In genomic region chr5:143980858-143981257, GRCm38 (mm10) we compare ENCODE assay signal across 9 mouse cellular contexts. TPM values are rescaled to one million over a fixed set of nuclear protein-coding genes. Genes with fewer than 3 reads are reported as not detected.
DNase-seq lines count a peak whose midpoint lies in the region; ATAC-seq and TF ChIP-seq lines count a peak whose summit lies in the region.
"Had no signal": no experiment of that assay in that cellular context is flagged by ENCODE, and none has a peak within 500 bp of the region (broad histone marks: within the 10 kb centered on the region; RNA-seq: fewer than 3 reads in every experiment).

No protein-coding gene starts in this region.

- H3K36me3 ChIP-seq in heart, postnatal 0 days (replicated peaks; ENCODE audit: control insufficient read depth, insufficient read depth, low read length) = peaks cover 19% of the 10 kb centered on the region
- H3K36me3 ChIP-seq in embryonic facial prominence, embryonic 12.5 days = peaks cover 18% of the 10 kb centered on the region
- peaks cover 4% of the 10 kb centered on the region; the same call in 1 of the 2 replicates for H3K36me3 ChIP-seq in midbrain, postnatal 0 days (ENCODE audit: insufficient read depth, low read length)

- no peak for TF ChIP-seq EP300 in heart, postnatal 0 days (IDR thresholded peaks at IDR 0.05; ENCODE audit: low read depth)

- no peaks in the 10 kb centered on the region for H3K27me3 ChIP-seq in heart, postnatal 0 days (ENCODE audit: control insufficient read depth, insufficient read depth, low read length)
- no peaks in the 10 kb centered on the region for H3K27me3 ChIP-seq in embryonic facial prominence, embryonic 12.5 days
- H3K27me3 ChIP-seq in midbrain, postnatal 0 days (ENCODE audit: insufficient read depth, low read length) = no peaks in the 10 kb centered on the region
- H3K27me3 ChIP-seq: liver, embryonic 15.5 days had no signal

- DNase-seq in heart, postnatal 0 days (ENCODE audit: low spot score) = no peak
- DNase-seq in heart, adult 11 months = no peak
- peak; percentile 17 to 38 for DNase-seq in kidney, adult 8-10 months
- DNase-seq in midbrain, postnatal 0 days (ENCODE audit: low spot score) = peak; percentile 7
- DNase-seq in layer of hippocampus, postnatal 14 days (ENCODE audit: low spot score in 2 of 2) = no peak
- no peak for DNase-seq in frontal cortex, postnatal 10 days (ENCODE audit: low spot score in 2 of 2)

- no peak overlapping the region for H3K4me3 ChIP-seq in heart, postnatal 0 days (ENCODE audit: low read depth, low read length)
- H3K4me3 ChIP-seq in embryonic facial prominence, embryonic 12.5 days = no peak overlapping the region
- H3K4me3 ChIP-seq in midbrain, postnatal 0 days (ENCODE audit: low read depth, low read length) = no peak overlapping the region
- H3K4me3 ChIP-seq: liver, embryonic 15.5 days had no signal

- no peak overlapping the region for H3K27ac ChIP-seq in heart, postnatal 0 days (ENCODE audit: low read depth)
- no peak overlapping the region; the same call in 1 of the 2 replicates for H3K27ac ChIP-seq in embryonic facial prominence, embryonic 12.5 days
- H3K27ac ChIP-seq in midbrain, postnatal 0 days (ENCODE audit: low read depth, low read length) = no peak overlapping the region
- H3K27ac ChIP-seq: liver, embryonic 15.5 days had no signal

- peak; percentile 41; the same call in 1 of the 2 replicates for ATAC-seq in heart, postnatal 0 days (ENCODE audit: insufficient read depth, low read depth)
- no peak for ATAC-seq in embryonic facial prominence, embryonic 12.5 days (ENCODE audit: insufficient number of reproducible peaks, insufficient read depth, low FRiP score, low TSS enrichment)
- ATAC-seq in midbrain, postnatal 0 days (ENCODE audit: low FRiP score) = no peak
- ATAC-seq in activated CD4-positive, CD25-positive, alpha-beta regulatory T cell, adult 4 months = no peak

- no peaks in the 10 kb centered on the region for H3K4me1 ChIP-seq in heart, postnatal 0 days (ENCODE audit: control insufficient read depth, insufficient read depth)
- no peaks in the 10 kb centered on the region; the same call in 1 of the 2 replicates for H3K4me1 ChIP-seq in embryonic facial prominence, embryonic 12.5 days
- no peaks in the 10 kb centered on the region for H3K4me1 ChIP-seq in midbrain, postnatal 0 days (ENCODE audit: insufficient read depth, low read length)

- no peak for TF ChIP-seq CTCF in heart, postnatal 0 days (IDR thresholded peaks at IDR 0.05; ENCODE audit: low read depth)
- TF ChIP-seq CTCF in midbrain, postnatal 0 days (IDR thresholded peaks at IDR 0.05) = no peak

- H3K9ac ChIP-seq in heart, postnatal 0 days (replicated peaks; ENCODE audit: low read depth, low read length) = no peak overlapping the region
- no peak overlapping the region for H3K9ac ChIP-seq in embryonic facial prominence, embryonic 12.5 days
- H3K9ac ChIP-seq in midbrain, postnatal 0 days (replicated peaks; ENCODE audit: low read length, poor library complexity, severe bottlenecking) = no peak overlapping the region
- H3K9ac ChIP-seq: liver, embryonic 15.5 days had no signal

- no peak overlapping the region for H3K4me2 ChIP-seq in heart, postnatal 0 days (ENCODE audit: low read depth, low read length)
- peak overlapping the region; percentile 15; the same call in 1 of the 2 replicates for H3K4me2 ChIP-seq in embryonic facial prominence, embryonic 12.5 days (replicated peaks)
- H3K4me2 ChIP-seq in midbrain, postnatal 0 days (ENCODE audit: low read depth, low read length, poor library complexity, severe bottlenecking) = no peak overlapping the region
- H3K4me2 ChIP-seq: liver, embryonic 15.5 days had no signal

- no peaks in the 10 kb centered on the region for H3K9me3 ChIP-seq in heart, postnatal 0 days (replicated peaks; ENCODE audit: control insufficient read depth, low read length)
- no peaks in the 10 kb centered on the region for H3K9me3 ChIP-seq in embryonic facial prominence, embryonic 12.5 days
- no peaks in the 10 kb centered on the region for H3K9me3 ChIP-seq in midbrain, postnatal 0 days (ENCODE audit: low read length)
- H3K9me3 ChIP-seq: liver, embryonic 15.5 days had no signal

- 33% methylated on average over 9 of the region's 9 CpGs for WGBS in heart, postnatal 0 days
- 27% methylated on average over 9 of the region's 9 CpGs for WGBS in embryonic facial prominence, embryonic 12.5 days
- WGBS in midbrain, postnatal 0 days = 22% methylated on average over 9 of the region's 9 CpGs

RNA-seq across cellular contexts. Expression of gene Ccz1, which starts 33.8 kb away (rescaled TPM):
- 33.7 and 34.0 TPM in 2 replicates for total RNA-seq in heart, postnatal 0 days (2014; rRNA removed; ENCODE audit: low replicate concordance)
- 43.3 and 44.2 TPM in 2 replicates for polyA plus RNA-seq in heart, postnatal 0 days (2015; fragmentation: Nextera tagmentation; extraction: Ambion mirVana)
- polyA plus RNA-seq in embryonic facial prominence, embryonic 12.5 days (2016; fragmentation: Nextera tagmentation; extraction: Ambion mirVana) = 95.2 and 96.2 TPM in 2 replicates
- 46.9 and 72.6 TPM in 2 replicates for total RNA-seq in midbrain, postnatal 0 days (2014; rRNA removed)
- polyA plus RNA-seq in midbrain, postnatal 0 days (2015; fragmentation: Nextera tagmentation; extraction: Ambion mirVana) = 69.3 and 70.3 TPM in 2 replicates
- total RNA-seq in layer of hippocampus, postnatal 14 days (2021) = 10 to 100 TPM; 41.2 to 44.7 TPM
- 10 to 100 TPM; 37.5 to 38.6 TPM for polyA plus RNA-seq in activated CD4-positive, CD25-positive, alpha-beta regulatory T cell, adult 4 months (2017; shearing (Covaris generic))

RNA-seq across cellular contexts. Expression of gene Ocm, which starts 45.6 kb away (rescaled TPM):
- not detected in 2 replicates for total RNA-seq in heart, postnatal 0 days (2014; rRNA removed; ENCODE audit: low replicate concordance)
- not detected in 2 replicates for polyA plus RNA-seq in heart, postnatal 0 days (2015; fragmentation: Nextera tagmentation; extraction: Ambion mirVana)
- polyA plus RNA-seq in embryonic facial prominence, embryonic 12.5 days (2016; fragmentation: Nextera tagmentation; extraction: Ambion mirVana) = not detected in 2 replicates
- not detected in 2 replicates for total RNA-seq in midbrain, postnatal 0 days (2014; rRNA removed)
- polyA plus RNA-seq in midbrain, postnatal 0 days (2015; fragmentation: Nextera tagmentation; extraction: Ambion mirVana) = 0.25 and 0.43 TPM in 2 replicates
- not detected for total RNA-seq in layer of hippocampus, postnatal 14 days (2021)
- not detected for polyA plus RNA-seq in activated CD4-positive, CD25-positive, alpha-beta regulatory T cell, adult 4 months (2017; shearing (Covaris generic))
- polyA plus RNA-seq: liver, embryonic 15.5 days had no signal

RNA-seq across cellular contexts. Expression of gene Rsph10b, which starts 48.0 kb away (rescaled TPM):
- 0.35 and 1.2 TPM in 2 replicates for total RNA-seq in heart, postnatal 0 days (2014; rRNA removed; ENCODE audit: low replicate concordance)
- 0.72 and 1.6 TPM in 2 replicates for polyA plus RNA-seq in heart, postnatal 0 days (2015; fragmentation: Nextera tagmentation; extraction: Ambion mirVana)
- 0.77 and 1.3 TPM in 2 replicates for polyA plus RNA-seq in embryonic facial prominence, embryonic 12.5 days (2016; fragmentation: Nextera tagmentation; extraction: Ambion mirVana)
- total RNA-seq in midbrain, postnatal 0 days (2014; rRNA removed) = 4.1 and 5.8 TPM in 2 replicates
- polyA plus RNA-seq in midbrain, postnatal 0 days (2015; fragmentation: Nextera tagmentation; extraction: Ambion mirVana) = 4.2 and 6.8 TPM in 2 replicates
- 1 to 10 TPM; 3.0 to 5.4 TPM for total RNA-seq in layer of hippocampus, postnatal 14 days (2021)
- not detected for polyA plus RNA-seq in activated CD4-positive, CD25-positive, alpha-beta regulatory T cell, adult 4 months (2017; shearing (Covaris generic))

RNA-seq across cellular contexts. Expression of gene Gm42421, which starts 52.9 kb away (rescaled TPM):
- total RNA-seq in heart, postnatal 0 days (2014; rRNA removed; ENCODE audit: low replicate concordance) = 5.8 TPM in 1 of 2 replicates, not detected in the other
- polyA plus RNA-seq in heart, postnatal 0 days (2015; fragmentation: Nextera tagmentation; extraction: Ambion mirVana) = 0.29 and 0.54 TPM in 2 replicates
- 0.79 and 1.1 TPM in 2 replicates for polyA plus RNA-seq in embryonic facial prominence, embryonic 12.5 days (2016; fragmentation: Nextera tagmentation; extraction: Ambion mirVana)
- total RNA-seq in midbrain, postnatal 0 days (2014; rRNA removed) = 0.76 TPM in 1 of 2 replicates, not detected in the other
- 1.1 and 2.4 TPM in 2 replicates for polyA plus RNA-seq in midbrain, postnatal 0 days (2015; fragmentation: Nextera tagmentation; extraction: Ambion mirVana)
- total RNA-seq in layer of hippocampus, postnatal 14 days (2021) = 1 to 10 TPM; 1.5 to 1.9 TPM
- polyA plus RNA-seq in activated CD4-positive, CD25-positive, alpha-beta regulatory T cell, adult 4 months (2017; shearing (Covaris generic)) = 1 to 10 TPM in 1 of 2 experiments, not detected in 1; 2.7 TPM

Comparison
In these comparisons a context has a peak if more than half of its experiments do, and no peak if none do; other contexts are left out.
1. DNase-seq: peak in kidney, adult 8-10 months (2 of 2) and midbrain, postnatal 0 days (single experiment); none in heart, postnatal 0 days (single experiment), heart, adult 11 months (single experiment), layer of hippocampus, postnatal 14 days (0 of 2) and frontal cortex, postnatal 10 days (0 of 2).